Mouse (Mus musculus) lung, adult 2 months (tissue): ENCODE measurements around the gene C2cd3. TPM values are rescaled to one million over a fixed set of nuclear protein-coding genes. Genes with fewer than 3 reads are reported as not detected.
A peak's percentile ranks its signal among the peaks of the same experiment; 100 is the strongest.

Experiments used
- DNase-seq: peaks from one replicate; pipeline ENCODE4 v3.0.0; 2022
- H3K4me1 ChIP-seq: fragments of 200-500 bp; 2 replicates; pipeline ENCODE4 v1.6.1; 2011; ENCODE audit warnings: low read length; ENCODE audit not compliant: control insufficient read depth, insufficient read depth
- H3K4me3 ChIP-seq: fragments of 200-500 bp; replicated peaks from 2 replicates; pipeline ENCODE3; 2011; ENCODE audit warnings: low read depth, mild to moderate bottlenecking, control low read depth, low read length; ENCODE audit errors: extremely low read depth
- CTCF ChIP-seq: fragments of 200-500 bp; IDR thresholded peaks from 2 replicates; pipeline ENCODE4 v1.5.1; 2011; ENCODE audit warnings: mild to moderate bottlenecking, low read length, control low read depth; ENCODE audit not compliant: insufficient read depth
- POLR2A ChIP-seq: fragments of 200-500 bp; IDR thresholded peaks from 2 replicates; pipeline ENCODE4 v1.6.1; 2011; ENCODE audit warnings: low read depth, mild to moderate bottlenecking, control low read depth, low read length, borderline replicate concordance; ENCODE audit errors: extremely low read depth
- WGBS: fragments of 180-500 bp; shearing (Covaris S2); methylation state at CpG from one replicate; pipeline ENCODE4 v1.1.7; 2018; 5-methylcytosine and 5-hydroxymethylcytosine counted together
- polyA plus RNA-seq: library from polyadenylated mRNA; depleted of rRNA; stranded (reverse); fragments of >200 nt; gene quantifications from 2 replicates; pipeline ENCODE4 v1.2.3, GENCODE M21; 2012

C2cd3 gene
- polyA plus RNA-seq, 1 experiment, result 16.6 TPM

GRCm38 (mm10) chr7:100357856-100358255 lies 14.2 kb upstream of the C2cd3 start:
- no peak for DNase-seq
- Histone ChIP-seq H3K4me3 (no peak overlapping the region), H3K4me1 (no peaks in the 10 kb centered on the region)
- TF ChIP-seq POLR2A, result no peak
- no peak for TF ChIP-seq CTCF

- no peak for DNase-seq
- Histone ChIP-seq H3K4me1 (no peaks in the 10 kb centered on the region; the same call in 1 of the 2 replicates), H3K4me3 (no peak overlapping the region)
- no peak for TF ChIP-seq CTCF
- 84% methylated on average over 2 of the region's 2 CpGs for WGBS
Measured at GRCm38 (mm10) chr7:100363162-100363561, 8.9 kb upstream of the C2cd3 start.

GRCm38 (mm10) chr7:100364888-100365287 lies 7.1 kb upstream of the C2cd3 start:
- DNase-seq, result no peak
- WGBS, result 35% methylated on average over 6 of the region's 6 CpGs
- TF ChIP-seq CTCF, result no peak
- no peak overlapping the region for H3K4me3 ChIP-seq
- H3K4me1 ChIP-seq, result no peaks in the 10 kb centered on the region; the same call in 1 of the 2 replicates

GRCm38 (mm10) chr7:100372452-100372980 lies 483 bp downstream of the C2cd3 start:
- WGBS, result 6% methylated on average over 17 of the region's 17 CpGs
- Histone ChIP-seq H3K4me1 (no peaks in the 10 kb centered on the region; the same call in 1 of the 2 replicates), H3K4me3 (peak overlapping the region; percentile 67)
- TF ChIP-seq CTCF (no peak), POLR2A (no peak)
- DNase-seq, result no peak

GRCm38 (mm10) chr7:100378257-100378656 lies 6.2 kb downstream of the C2cd3 start:
- 83% methylated on average over 2 of the region's 2 CpGs for WGBS
- Histone ChIP-seq H3K4me1 (no peaks in the 10 kb centered on the region), H3K4me3 (no peak overlapping the region)
- no peak for DNase-seq
- TF ChIP-seq POLR2A (no peak), CTCF (no peak)

- DNase-seq, result no peak
- no peaks in the 10 kb centered on the region for H3K4me1 ChIP-seq
- H3K4me3 ChIP-seq, result no peak overlapping the region
- TF ChIP-seq CTCF (no peak), POLR2A (no peak)
Measured at GRCm38 (mm10) chr7:100381161-100381560, 9.1 kb downstream of the C2cd3 start.

- DNase-seq, result no peak
- Histone ChIP-seq H3K4me3 (no peak overlapping the region), H3K4me1 (no peaks in the 10 kb centered on the region)
- WGBS, result 80% methylated on average over 2 of the region's 2 CpGs
- TF ChIP-seq POLR2A (no peak), CTCF (no peak)
Measured at GRCm38 (mm10) chr7:100383207-100383606, 11.2 kb downstream of the C2cd3 start.

- 93% methylated on average over 2 of the region's 2 CpGs for WGBS
- Histone ChIP-seq H3K4me3 (no peak overlapping the region), H3K4me1 (no peaks in the 10 kb centered on the region)
- DNase-seq, result no peak
- no peak for TF ChIP-seq POLR2A
- no peak for TF ChIP-seq CTCF
Measured at GRCm38 (mm10) chr7:100388174-100388573, 16.1 kb downstream of the C2cd3 start.

GRCm38 (mm10) chr7:100390166-100390565 lies 18.1 kb downstream of the C2cd3 start:
- no peak overlapping the region for H3K4me3 ChIP-seq
- no peaks in the 10 kb centered on the region for H3K4me1 ChIP-seq
- no peak for DNase-seq
- no peak for TF ChIP-seq CTCF
- TF ChIP-seq POLR2A, result no peak
- 90% methylated on average over 8 of the region's 8 CpGs for WGBS

- WGBS, result 85% methylated on average over 2 of the region's 2 CpGs
- no peak overlapping the region for H3K4me3 ChIP-seq
- no peaks in the 10 kb centered on the region for H3K4me1 ChIP-seq
- TF ChIP-seq CTCF (0 out of 2 replicates have a peak, but pooled peaks have one; percentile 14), POLR2A (no peak)
- DNase-seq, result no peak
Measured at GRCm38 (mm10) chr7:100392265-100392664, 20.2 kb downstream of the C2cd3 start.
